Comparison of ENCODE assay signal across 19 mouse cellular contexts in the genomic region with DNA sequence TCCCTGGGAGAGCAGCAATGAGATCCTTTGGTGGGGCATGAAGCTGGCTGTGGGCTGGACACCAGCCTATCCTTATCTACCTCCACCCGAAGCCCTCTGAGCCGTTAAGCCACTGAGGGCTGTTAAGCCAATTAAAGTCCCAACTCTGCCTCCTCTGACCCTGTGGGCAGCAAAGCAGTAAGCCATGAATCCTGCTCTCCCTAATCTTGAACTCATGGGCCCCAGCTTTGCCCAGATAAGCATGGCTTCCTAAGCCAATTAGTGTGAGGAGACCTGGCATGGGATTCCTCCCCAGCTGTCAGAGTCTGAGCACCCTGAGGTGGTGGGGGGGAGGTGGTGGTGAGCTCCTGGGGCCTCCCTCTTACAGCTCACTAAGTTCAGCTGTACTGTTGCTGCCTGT. TPM values are rescaled to one million over a fixed set of nuclear protein-coding genes. Genes with fewer than 3 reads are reported as not detected.
DNase-seq lines count a peak whose midpoint lies in the region; ATAC-seq lines count a peak whose summit lies in the region.
"Had no signal": no experiment of that assay in that cellular context is flagged by ENCODE, and none has a peak within 500 bp of the region (broad histone marks: within the 10 kb centered on the region; RNA-seq: fewer than 3 reads in every experiment).

No protein-coding gene starts in this region.

- H3K4me1 ChIP-seq in hindbrain, embryonic 13.5 days (replicated peaks): peaks cover 62% of the 10 kb centered on the region
- peaks cover 39% of the 10 kb centered on the region for H3K4me1 ChIP-seq in hindbrain, embryonic 12.5 days
- peaks cover 35% of the 10 kb centered on the region for H3K4me1 ChIP-seq in midbrain, embryonic 16.5 days (ENCODE audit: control insufficient read depth, insufficient read depth, low read length)
- peaks cover 63% of the 10 kb centered on the region for H3K4me1 ChIP-seq in midbrain, embryonic 13.5 days (replicated peaks)
- H3K4me1 ChIP-seq in forebrain, embryonic 11.5 days (replicated peaks; ENCODE audit: control insufficient read depth, insufficient read depth, low read length): 0 out of 2 replicates have a peak, but pooled peaks cover 3% of the 10 kb centered on the region

- H3K4me3 ChIP-seq in hindbrain, embryonic 13.5 days: no peak overlapping the region
- H3K4me3 ChIP-seq in hindbrain, embryonic 12.5 days: no peak overlapping the region
- H3K4me3 ChIP-seq in midbrain, embryonic 16.5 days (ENCODE audit: low read depth, low read length): no peak overlapping the region
- H3K4me3 ChIP-seq in midbrain, embryonic 13.5 days (replicated peaks): no peak overlapping the region
- no peak overlapping the region for H3K4me3 ChIP-seq in forebrain, embryonic 11.5 days (ENCODE audit: low read depth, low read length)
- H3K4me3 ChIP-seq: embryonic facial prominence, embryonic 13.5 days; forebrain, embryonic 13.5 days; heart, embryonic 12.5 days had no signal

- no peak overlapping the region for H3K27ac ChIP-seq in hindbrain, embryonic 13.5 days
- H3K27ac ChIP-seq in hindbrain, embryonic 12.5 days: no peak overlapping the region
- H3K27ac ChIP-seq in midbrain, embryonic 16.5 days (ENCODE audit: low read length): no peak overlapping the region
- no peak overlapping the region; the same call in 1 of the 2 replicates for H3K27ac ChIP-seq in midbrain, embryonic 13.5 days
- no peak overlapping the region for H3K27ac ChIP-seq in forebrain, embryonic 11.5 days (ENCODE audit: low read depth, low read length)
- H3K27ac ChIP-seq: embryonic facial prominence, embryonic 13.5 days; forebrain, embryonic 13.5 days; hindbrain, embryonic 14.5 days had no signal

- peaks cover 6% of the 10 kb centered on the region; the same call in 1 of the 2 replicates for H3K27me3 ChIP-seq in hindbrain, embryonic 13.5 days
- peaks cover 28% of the 10 kb centered on the region for H3K27me3 ChIP-seq in hindbrain, embryonic 12.5 days
- no peaks in the 10 kb centered on the region for H3K27me3 ChIP-seq in midbrain, embryonic 16.5 days (ENCODE audit: control insufficient read depth, insufficient read depth, low read depth, low read length)
- H3K27me3 ChIP-seq in midbrain, embryonic 13.5 days: peaks cover 6% of the 10 kb centered on the region; the same call in 1 of the 2 replicates
- H3K27me3 ChIP-seq in forebrain, embryonic 11.5 days (ENCODE audit: control insufficient read depth, insufficient read depth, low read length): peaks cover 19% of the 10 kb centered on the region

- peak; percentile 65 for DNase-seq in retina, adult 2 months (ENCODE audit: low read depth, low spot score)
- DNase-seq in right cerebral cortex, postnatal 36 days (ENCODE audit: low spot score in 2 of 2): no peak
- no peak for DNase-seq in forebrain, embryonic 11.5 days (ENCODE audit: low spot score)
- DNase-seq: adrenal gland, adult 2 months; adrenal gland, postnatal 25 days; cerebellum, adult 8-10 months; cerebellum, postnatal 25 days; forebrain, postnatal 0 days; gastrocnemius, postnatal 14 days had no signal

- 44% methylated on average over 2 of the region's 2 CpGs for WGBS in hindbrain, embryonic 13.5 days
- WGBS in hindbrain, embryonic 12.5 days: 46% methylated on average over 2 of the region's 2 CpGs
- 8% methylated on average over 2 of the region's 2 CpGs for whole genome bisulfite sequencing in midbrain, embryonic 16.5 days
- WGBS in midbrain, embryonic 13.5 days: 15% methylated on average over 2 of the region's 2 CpGs
- WGBS in forebrain, embryonic 11.5 days: 12% methylated on average over 2 of the region's 2 CpGs

- ATAC-seq in hindbrain, embryonic 13.5 days (ENCODE audit: low FRiP score): no peak
- ATAC-seq in hindbrain, embryonic 12.5 days (ENCODE audit: low FRiP score): no peak
- ATAC-seq in midbrain, embryonic 16.5 days: no peak
- no peak for ATAC-seq in midbrain, embryonic 13.5 days
- no peak for ATAC-seq in forebrain, embryonic 11.5 days (replicated peaks; ENCODE audit: low FRiP score)
- ATAC-seq: forebrain, embryonic 13.5 days; forebrain, postnatal 0 days had no signal

- no peaks in the 10 kb centered on the region for H3K9me3 ChIP-seq in hindbrain, embryonic 13.5 days
- no peaks in the 10 kb centered on the region for H3K9me3 ChIP-seq in hindbrain, embryonic 12.5 days (replicated peaks)
- H3K9me3 ChIP-seq in midbrain, embryonic 16.5 days (replicated peaks; ENCODE audit: control insufficient read depth, low read length, poor library complexity, severe bottlenecking): no peaks in the 10 kb centered on the region
- H3K9me3 ChIP-seq in midbrain, embryonic 13.5 days: no peaks in the 10 kb centered on the region
- no peaks in the 10 kb centered on the region for H3K9me3 ChIP-seq in forebrain, embryonic 11.5 days (ENCODE audit: control insufficient read depth, low read length)
- H3K9me3 ChIP-seq: embryonic facial prominence, embryonic 13.5 days; forebrain, embryonic 13.5 days; heart, embryonic 12.5 days had no signal

- H3K4me2 ChIP-seq in hindbrain, embryonic 13.5 days: no peak overlapping the region
- H3K4me2 ChIP-seq in hindbrain, embryonic 12.5 days (replicated peaks): no peak overlapping the region
- 0 out of 2 replicates have a peak overlapping the region, but pooled peaks have one; percentile 1 for H3K4me2 ChIP-seq in midbrain, embryonic 16.5 days (ENCODE audit: low read length)
- H3K4me2 ChIP-seq in midbrain, embryonic 13.5 days (replicated peaks): no peak overlapping the region
- H3K4me2 ChIP-seq in forebrain, embryonic 11.5 days (ENCODE audit: low read depth, low read length, severe bottlenecking): no peak overlapping the region
- H3K4me2 ChIP-seq: embryonic facial prominence, embryonic 13.5 days; forebrain, embryonic 13.5 days; heart, embryonic 12.5 days had no signal

- H3K36me3 ChIP-seq in hindbrain, embryonic 13.5 days: no peaks in the 10 kb centered on the region; the same call in 1 of the 2 replicates
- H3K36me3 ChIP-seq in hindbrain, embryonic 12.5 days: no peaks in the 10 kb centered on the region
- no peaks in the 10 kb centered on the region for H3K36me3 ChIP-seq in midbrain, embryonic 16.5 days (ENCODE audit: control insufficient read depth, insufficient read depth, low read length)
- H3K36me3 ChIP-seq in midbrain, embryonic 13.5 days: no peaks in the 10 kb centered on the region
- no peaks in the 10 kb centered on the region for H3K36me3 ChIP-seq in forebrain, embryonic 11.5 days (ENCODE audit: control insufficient read depth, insufficient read depth, low read length)
- H3K36me3 ChIP-seq: embryonic facial prominence, embryonic 13.5 days; heart, embryonic 12.5 days had no signal

- H3K9ac ChIP-seq in hindbrain, embryonic 13.5 days: peak overlapping the region; percentile 43; the same call in 1 of the 2 replicates
- H3K9ac ChIP-seq in hindbrain, embryonic 12.5 days: no peak overlapping the region
- no peak overlapping the region for H3K9ac ChIP-seq in midbrain, embryonic 16.5 days (ENCODE audit: low read depth, low read length)
- H3K9ac ChIP-seq in midbrain, embryonic 13.5 days (replicated peaks): no peak overlapping the region
- H3K9ac ChIP-seq in forebrain, embryonic 11.5 days (ENCODE audit: low read length): no peak overlapping the region
- H3K9ac ChIP-seq: embryonic facial prominence, embryonic 13.5 days; forebrain, embryonic 13.5 days; forebrain, postnatal 0 days; heart, embryonic 12.5 days; hindbrain, embryonic 14.5 days had no signal

RNA-seq across cellular contexts. Expression of a gene that starts 5.0 kb away (rescaled TPM):
- 1.7 and 2.0 TPM in 2 replicates for polyA plus RNA-seq in hindbrain, embryonic 13.5 days (2015; fragmentation: Nextera tagmentation; extraction: Ambion mirVana)
- 1.7 and 2.0 TPM in 2 replicates for polyA plus RNA-seq in hindbrain, embryonic 12.5 days (2016; fragmentation: Nextera tagmentation; extraction: Ambion mirVana)
- polyA plus RNA-seq in midbrain, embryonic 16.5 days (2015; fragmentation: Nextera tagmentation; extraction: Ambion mirVana): 1.6 and 1.9 TPM in 2 replicates
- polyA plus RNA-seq in midbrain, embryonic 13.5 days (2015; fragmentation: Nextera tagmentation; extraction: Ambion mirVana): 1.7 and 2.0 TPM in 2 replicates
- polyA plus RNA-seq in forebrain, embryonic 11.5 days (2014; fragmentation: Nextera tagmentation; extraction: Ambion mirVana): 0.09 and 0.24 TPM in 2 replicates
- polyA plus RNA-seq: C2C12; embryonic facial prominence, embryonic 13.5 days; heart, embryonic 12.5 days; heart, embryonic 16.5 days had no signal

RNA-seq across cellular contexts. Expression of a gene that starts 21.5 kb away (rescaled TPM):
- polyA plus RNA-seq in hindbrain, embryonic 13.5 days (2015; fragmentation: Nextera tagmentation; extraction: Ambion mirVana): 189 and 197 TPM in 2 replicates
- polyA plus RNA-seq in hindbrain, embryonic 12.5 days (2016; fragmentation: Nextera tagmentation; extraction: Ambion mirVana): 127 and 131 TPM in 2 replicates
- 236 and 259 TPM in 2 replicates for polyA plus RNA-seq in midbrain, embryonic 16.5 days (2015; fragmentation: Nextera tagmentation; extraction: Ambion mirVana)
- polyA plus RNA-seq in midbrain, embryonic 13.5 days (2015; fragmentation: Nextera tagmentation; extraction: Ambion mirVana): 175 and 193 TPM in 2 replicates
- polyA plus RNA-seq in forebrain, embryonic 11.5 days (2014; fragmentation: Nextera tagmentation; extraction: Ambion mirVana): 64.9 and 77.5 TPM in 2 replicates

RNA-seq across cellular contexts. Expression of a gene that starts 29.1 kb away (rescaled TPM):
- polyA plus RNA-seq in hindbrain, embryonic 13.5 days (2015; fragmentation: Nextera tagmentation; extraction: Ambion mirVana): 1.3 and 1.9 TPM in 2 replicates
- 2.8 and 3.3 TPM in 2 replicates for polyA plus RNA-seq in hindbrain, embryonic 12.5 days (2016; fragmentation: Nextera tagmentation; extraction: Ambion mirVana)
- 1.0 and 1.2 TPM in 2 replicates for polyA plus RNA-seq in midbrain, embryonic 16.5 days (2015; fragmentation: Nextera tagmentation; extraction: Ambion mirVana)
- 0.79 and 1.6 TPM in 2 replicates for polyA plus RNA-seq in midbrain, embryonic 13.5 days (2015; fragmentation: Nextera tagmentation; extraction: Ambion mirVana)
- 0.99 and 1.3 TPM in 2 replicates for polyA plus RNA-seq in forebrain, embryonic 11.5 days (2014; fragmentation: Nextera tagmentation; extraction: Ambion mirVana)
- polyA plus RNA-seq: C2C12 had no signal
